Comparison of ENCODE assay signal across 28 mouse cellular contexts in genomic region chr13:20754843-20755242, GRCm38 (mm10). TPM values are rescaled to one million over a fixed set of nuclear protein-coding genes. Genes with fewer than 3 reads are reported as not detected.
"Had no signal": no experiment of that assay in that cellular context is flagged by ENCODE, and none has a peak within 500 bp of the region (broad histone marks: within the 10 kb centered on the region; RNA-seq: fewer than 3 reads in every experiment).

No protein-coding gene starts in this region.

- H3K27me3 ChIP-seq: embryonic facial prominence, embryonic 12.5 days; embryonic facial prominence, embryonic 13.5 days; embryonic facial prominence, embryonic 15.5 days; forebrain, embryonic 12.5 days; forebrain, embryonic 13.5 days; forebrain, embryonic 15.5 days had no signal

- DNase-seq: cerebellum, adult 2 months; cerebellum, adult 8-10 months; cerebellum, adult 9-10 months; cerebellum, adult 9-11 months; cerebellum, postnatal 10 days; cerebellum, postnatal 14 days; cerebellum, postnatal 25 days; cerebellum, postnatal 36 days; embryo, embryonic 11 days; forebrain, postnatal 0 days; gastrocnemius, adult 2 months; gastrocnemius, postnatal 10 days; gastrocnemius, postnatal 14 days; gastrocnemius, postnatal 25 days; gastrocnemius, postnatal 36 days; heart, adult 11 months; heart, adult 2 months had no signal

- H3K4me1 ChIP-seq: embryonic facial prominence, embryonic 10.5 days; embryonic facial prominence, embryonic 12.5 days; embryonic facial prominence, embryonic 13.5 days; embryonic facial prominence, embryonic 15.5 days; forebrain, embryonic 10.5 days; forebrain, embryonic 12.5 days; forebrain, embryonic 13.5 days; forebrain, embryonic 15.5 days had no signal

- H3K4me3 ChIP-seq: embryonic facial prominence, embryonic 10.5 days; embryonic facial prominence, embryonic 12.5 days; embryonic facial prominence, embryonic 13.5 days; embryonic facial prominence, embryonic 15.5 days; erythroblast, embryonic 14.5 days; forebrain, embryonic 10.5 days; forebrain, embryonic 12.5 days; forebrain, embryonic 13.5 days; forebrain, embryonic 15.5 days; gastrocnemius, adult 2 months; heart, adult 2 months had no signal

- ATAC-seq: forebrain, embryonic 13.5 days; forebrain, embryonic 14.5 days; forebrain, embryonic 15.5 days; forebrain, embryonic 16.5 days; forebrain, postnatal 0 days had no signal

- H3K36me3 ChIP-seq: embryonic facial prominence, embryonic 10.5 days; embryonic facial prominence, embryonic 12.5 days; embryonic facial prominence, embryonic 13.5 days; embryonic facial prominence, embryonic 15.5 days; forebrain, embryonic 10.5 days; forebrain, embryonic 12.5 days; forebrain, embryonic 15.5 days had no signal

- H3K27ac ChIP-seq: embryonic facial prominence, embryonic 10.5 days; embryonic facial prominence, embryonic 12.5 days; embryonic facial prominence, embryonic 13.5 days; embryonic facial prominence, embryonic 15.5 days; forebrain, embryonic 10.5 days; forebrain, embryonic 12.5 days; forebrain, embryonic 13.5 days; forebrain, embryonic 15.5 days; gastrocnemius, adult 2 months; heart, adult 2 months had no signal

RNA-seq across cellular contexts. Expression of gene Aoah, which starts 39.1 kb away (rescaled TPM):
- polyA plus RNA-seq: erythroblast, embryonic 14.5 days had no signal
